Mouse (Mus musculus): ENCODE measurements at regions not wholly inside any gene's neighbourhood (a gene's known extent, or its start where the extent isn't known, plus 50 kb on each side); places are given as distances from the start of the nearest gene placed in this dataset.
A peak's percentile ranks its signal among the peaks of the same experiment; 100 is the strongest.

DNA sequence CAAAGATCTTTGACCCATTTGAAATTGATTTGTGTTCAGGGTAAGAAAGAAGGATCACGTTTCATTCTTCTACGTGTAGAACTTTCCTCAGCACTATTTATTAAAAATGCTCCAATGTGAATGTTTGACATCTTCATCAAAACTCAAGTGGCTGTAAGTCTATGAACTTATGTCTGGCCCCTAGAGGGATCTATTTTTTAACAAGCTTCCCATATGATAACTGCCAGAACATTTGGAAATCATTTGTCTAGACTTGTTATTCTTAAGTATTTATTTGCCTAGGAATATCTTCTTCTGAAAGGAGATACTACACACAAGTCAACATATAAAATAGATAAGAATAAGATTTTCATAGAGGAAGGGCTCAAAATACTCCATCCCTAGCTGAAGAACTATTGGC lies 265.2 kb downstream of the Mreg start:
- no peak for DNase-seq

DNA sequence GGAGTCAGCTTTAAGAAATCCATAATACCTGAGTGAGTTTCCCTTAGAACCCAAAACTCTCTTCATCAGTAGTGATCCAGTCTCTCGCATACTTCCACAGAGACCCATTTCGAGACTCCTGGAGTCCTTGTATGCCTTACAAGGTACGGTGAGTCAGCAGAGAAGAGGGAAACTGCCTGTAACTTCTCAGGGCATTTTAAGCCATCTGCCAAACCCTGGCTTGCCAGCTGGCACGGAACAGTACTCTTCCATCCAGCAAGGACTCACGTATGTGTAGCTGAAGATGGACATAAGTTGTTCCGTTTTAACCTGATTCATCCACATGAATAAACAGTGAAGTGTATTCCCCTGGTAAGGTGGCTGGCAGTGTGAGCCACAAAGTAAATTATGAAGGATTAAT lies 267.0 kb downstream of the Mreg start:
- DNase-seq = peak; percentile 73 to 79

DNA sequence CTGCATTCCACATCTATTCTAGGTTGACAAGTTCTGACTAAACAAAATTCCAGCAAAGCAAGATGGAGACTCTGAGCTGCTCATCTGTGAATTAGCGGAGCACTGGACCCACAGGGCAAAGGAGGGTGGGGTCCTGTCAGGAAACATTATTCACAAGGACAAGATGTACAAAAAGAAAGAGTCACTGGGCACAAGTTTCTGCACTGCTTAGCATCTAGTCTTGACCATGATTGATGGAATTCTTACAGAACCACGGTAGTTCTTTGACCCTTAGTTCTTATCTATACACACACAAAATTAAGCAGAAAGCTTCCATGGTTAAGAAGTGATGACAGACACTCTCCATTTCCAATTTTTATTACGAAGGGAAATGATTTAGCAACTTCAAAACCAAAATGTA lies 267.6 kb downstream of the Mreg start:
- no peak for DNase-seq

DNA sequence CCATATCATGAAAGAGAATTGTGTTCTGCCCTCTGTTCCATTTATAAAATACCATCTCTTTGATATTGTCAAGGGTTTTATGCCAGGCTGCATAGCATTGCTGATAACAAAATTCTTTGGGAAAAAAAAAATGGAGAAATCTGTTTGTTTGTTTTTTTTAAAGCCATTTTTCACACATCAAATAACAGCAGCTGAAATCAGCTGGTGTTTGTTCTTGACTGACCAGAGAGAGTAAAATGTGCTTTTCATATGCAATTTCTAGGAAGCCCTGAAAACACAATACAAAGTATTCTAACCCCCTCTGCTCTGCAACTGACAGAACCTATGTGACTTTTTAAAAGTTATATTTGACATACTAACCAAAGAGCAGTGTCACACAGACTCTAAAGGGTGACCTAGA lies 270.0 kb downstream of the Mreg start:
- DNase-seq = no peak

DNA sequence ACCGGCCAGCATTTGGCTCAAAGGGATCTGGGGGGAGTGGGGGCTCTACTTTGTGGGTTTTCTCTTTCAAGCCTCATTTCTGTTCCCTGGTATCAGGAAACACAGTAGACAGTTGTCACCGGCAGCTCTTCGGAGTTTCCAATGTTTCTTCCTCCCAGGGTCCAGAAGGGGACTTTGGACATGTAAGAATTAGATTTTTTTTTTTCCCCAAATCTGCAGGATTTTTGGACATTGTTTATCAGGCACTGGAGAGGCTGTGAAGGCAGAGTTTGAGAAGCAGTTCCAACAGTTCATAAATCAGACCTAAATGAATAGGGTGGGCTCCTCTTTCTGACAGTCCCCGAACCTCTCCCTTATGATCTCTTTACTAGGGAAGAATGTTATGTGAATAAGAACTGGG lies 270.4 kb downstream of the Mreg start:
- no peak for DNase-seq

DNA sequence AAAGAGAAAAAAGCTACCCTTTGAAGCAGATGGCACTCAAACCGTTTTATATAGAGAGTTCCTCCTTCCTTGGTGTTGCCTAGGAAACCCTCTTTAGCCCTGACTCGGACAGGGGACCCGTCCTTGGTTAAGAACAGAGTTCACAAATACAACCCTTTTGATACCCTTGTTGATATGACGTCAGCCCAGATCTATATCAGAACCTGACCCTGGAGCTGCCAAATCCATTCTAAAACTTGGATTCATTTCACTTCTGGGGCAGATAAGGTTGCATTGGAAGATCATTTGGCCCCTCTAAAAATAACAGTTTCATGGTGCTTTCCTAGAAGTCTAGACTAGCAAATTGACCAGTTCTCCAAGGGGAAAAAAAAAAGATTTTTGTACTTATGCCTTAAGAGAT lies 271.2 kb downstream of the Mreg start:
- DNase-seq = peak; percentile 7 to 14

DNA sequence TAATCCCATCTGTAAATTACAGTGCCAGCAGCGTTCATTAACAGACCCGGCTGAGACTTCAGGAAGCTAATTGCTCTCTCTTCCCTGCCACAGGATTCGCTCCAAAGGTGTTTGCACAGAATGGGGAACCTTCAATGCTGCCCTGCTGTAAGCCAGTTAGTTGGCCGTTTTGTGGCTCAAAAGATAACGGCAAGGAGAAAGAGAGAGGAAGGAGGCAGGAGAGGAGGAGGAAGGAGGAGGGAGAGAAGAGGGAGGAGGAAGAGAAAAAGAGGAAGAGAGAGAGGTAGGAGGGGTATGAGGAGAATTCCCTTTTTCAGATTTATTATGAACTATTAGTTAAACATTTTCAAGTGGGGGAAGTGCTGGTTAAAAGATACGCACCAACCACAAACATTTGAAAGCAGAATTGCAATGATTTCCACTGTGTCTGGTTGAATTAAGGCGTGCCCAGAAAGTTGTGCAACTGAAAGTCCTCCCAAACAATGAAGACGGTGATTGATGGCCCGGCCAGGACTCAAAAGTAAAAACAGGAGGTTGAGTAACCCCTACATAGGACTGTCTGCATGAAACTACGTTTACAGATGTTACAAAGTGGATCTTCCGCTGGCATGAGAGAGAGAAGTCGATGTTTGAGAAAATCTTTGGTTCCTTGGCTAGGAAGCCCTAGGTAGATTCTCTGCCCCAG lies 273.6 kb downstream of the Mreg start:
- peak in 1 of 2 experiments; percentile 21 for DNase-seq

DNA sequence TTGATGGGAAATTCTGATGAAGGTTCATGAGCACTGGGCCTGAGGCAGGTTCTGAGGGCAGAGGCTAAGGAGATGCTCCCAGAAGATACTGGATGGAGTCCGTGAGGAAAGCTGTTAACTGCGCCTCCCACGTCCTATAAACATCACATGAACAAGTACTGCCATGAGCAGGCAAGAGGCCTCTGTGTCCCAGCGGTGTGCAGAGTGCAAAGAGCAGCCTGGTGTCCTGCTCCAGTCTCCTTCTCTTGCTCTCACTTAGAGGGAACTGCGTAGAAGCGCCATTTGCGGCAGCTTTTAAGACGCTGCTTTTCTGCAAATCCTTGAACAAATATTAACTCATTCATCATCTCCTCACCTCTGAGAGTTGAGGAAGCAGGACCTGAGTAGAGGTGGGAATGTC lies 274.2 kb downstream of the Mreg start:
- DNase-seq = no peak

DNA sequence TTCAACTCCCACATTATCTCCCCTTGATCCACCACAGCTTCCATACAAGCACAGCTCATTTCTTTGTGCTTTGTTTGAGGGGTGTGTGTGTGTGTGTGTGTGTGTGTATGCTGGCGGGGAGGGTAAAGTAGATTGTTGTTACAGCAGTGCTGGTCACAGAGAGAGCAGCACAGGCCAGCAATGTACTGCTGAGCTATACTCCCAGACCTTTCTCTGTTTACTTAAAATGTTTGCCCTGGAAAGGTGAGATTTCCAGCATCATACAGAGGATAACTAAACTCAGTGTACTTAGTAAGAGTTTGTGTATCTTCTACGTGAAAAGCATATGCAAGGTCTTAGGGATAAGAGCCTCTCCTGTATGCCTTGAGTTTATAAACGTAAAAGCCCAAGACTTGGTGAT lies 274.9 kb downstream of the Mreg start:
- DNase-seq = no peak

DNA sequence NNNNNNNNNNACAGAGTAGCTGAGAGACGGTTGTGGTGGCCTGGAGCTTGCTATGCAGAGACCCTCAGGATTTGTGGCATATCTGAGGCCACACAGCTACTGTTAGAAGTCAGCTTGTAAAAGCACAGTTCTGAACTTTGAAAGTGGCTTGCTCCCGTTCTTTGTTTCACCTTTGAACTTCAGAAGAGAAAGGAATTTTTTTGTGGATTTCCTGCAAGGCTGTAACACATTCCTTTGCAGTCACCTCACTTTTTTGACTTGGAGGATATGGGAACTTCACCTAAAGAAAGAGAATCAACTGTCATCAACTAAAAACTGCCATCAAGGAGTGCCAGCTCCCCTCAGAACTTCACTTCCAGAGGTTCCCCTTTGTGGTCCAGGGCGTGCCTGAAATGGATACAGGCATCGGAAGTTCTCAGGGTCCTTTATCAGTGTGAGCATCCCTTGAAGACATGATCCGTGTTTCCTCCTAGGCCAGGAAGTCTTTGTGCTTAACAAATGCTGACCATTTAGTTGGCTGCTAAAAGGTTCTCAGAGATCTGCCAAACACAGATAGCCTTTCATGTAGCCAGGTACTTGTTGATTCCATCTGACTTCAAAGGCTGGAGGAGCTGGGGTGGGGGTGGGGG lies 275.5 kb downstream of the Mreg start:
- DNase-seq = no peak

DNA sequence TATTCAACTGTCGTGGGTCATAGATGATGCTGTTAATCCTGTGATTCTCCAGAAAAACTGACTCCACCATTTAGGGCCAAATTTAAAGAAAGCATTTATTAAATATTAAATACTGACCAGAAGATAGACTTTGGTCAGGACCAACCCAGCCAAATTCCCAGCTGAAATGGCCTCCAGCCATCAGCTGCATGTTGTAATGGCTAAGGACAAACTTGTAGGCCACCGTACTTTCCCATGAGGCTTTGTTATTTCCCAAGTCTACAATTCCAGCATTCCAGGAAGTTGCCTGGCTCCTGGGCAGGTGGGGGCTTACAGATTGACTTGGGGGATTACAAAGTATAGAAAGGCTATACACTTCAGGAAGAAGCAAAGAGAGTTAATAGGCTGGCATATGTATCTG lies 272.5 kb upstream of the Fn1 start:
- no peak for DNase-seq

DNA sequence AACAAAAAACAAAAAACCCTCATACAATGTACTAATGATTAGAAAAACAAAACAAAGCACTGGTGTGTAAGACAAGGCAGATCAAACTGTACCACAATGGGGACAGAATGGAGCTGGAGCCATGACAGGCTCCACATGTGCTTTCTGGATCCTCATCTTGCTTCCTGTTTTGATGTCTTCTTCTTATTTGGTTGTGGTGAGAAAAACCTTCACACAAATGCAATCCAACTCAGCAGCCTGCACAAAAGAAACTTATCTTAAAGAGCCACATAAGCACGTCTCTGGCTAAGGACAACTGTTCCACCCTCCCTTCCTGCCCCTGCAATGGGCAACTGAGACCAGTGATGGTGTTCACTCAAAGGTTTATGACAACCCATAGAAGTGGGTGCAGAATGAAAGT lies 271.9 kb upstream of the Fn1 start:
- no peak for DNase-seq

DNA sequence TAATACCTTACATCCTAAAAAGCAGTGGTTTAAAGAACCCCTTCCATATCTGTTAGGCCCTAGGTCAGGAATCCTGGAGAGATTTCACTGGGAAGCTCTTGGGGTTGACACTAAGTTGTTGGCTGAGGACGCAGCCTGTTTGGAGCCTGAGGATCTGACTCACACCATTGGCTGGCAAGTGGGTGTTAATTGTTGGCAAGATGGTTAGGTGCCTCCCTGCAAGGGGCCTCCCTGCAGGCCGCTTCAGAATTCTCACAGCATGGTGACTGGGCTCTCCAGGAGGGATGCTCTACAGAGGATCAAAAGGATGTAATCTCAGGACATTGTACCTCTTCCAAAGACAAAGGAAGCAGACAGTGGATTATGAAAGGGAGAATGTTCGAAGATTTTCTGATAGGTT lies 270.7 kb upstream of the Fn1 start:
- no peak for DNase-seq

DNA sequence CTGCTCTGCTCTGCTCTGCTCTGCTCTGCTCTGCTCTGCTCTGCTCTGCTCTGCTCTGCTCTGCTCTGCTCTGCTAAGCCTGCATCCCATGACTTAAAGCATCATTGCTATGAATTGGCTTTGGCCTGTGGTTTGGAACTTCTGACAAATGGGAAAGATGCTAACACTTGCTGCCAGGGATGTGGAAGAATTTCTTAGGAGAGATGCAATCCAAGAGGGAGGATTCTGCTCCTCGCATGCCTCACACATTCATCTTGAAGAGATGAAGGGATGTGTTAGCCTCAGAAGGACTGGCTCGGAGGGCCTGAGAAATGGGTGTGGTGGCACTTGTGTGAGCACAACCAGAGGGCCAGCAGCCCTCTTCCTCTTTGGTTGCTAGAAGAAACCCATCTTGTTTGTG lies 268.5 kb upstream of the Fn1 start:
- DNase-seq = no peak

DNA sequence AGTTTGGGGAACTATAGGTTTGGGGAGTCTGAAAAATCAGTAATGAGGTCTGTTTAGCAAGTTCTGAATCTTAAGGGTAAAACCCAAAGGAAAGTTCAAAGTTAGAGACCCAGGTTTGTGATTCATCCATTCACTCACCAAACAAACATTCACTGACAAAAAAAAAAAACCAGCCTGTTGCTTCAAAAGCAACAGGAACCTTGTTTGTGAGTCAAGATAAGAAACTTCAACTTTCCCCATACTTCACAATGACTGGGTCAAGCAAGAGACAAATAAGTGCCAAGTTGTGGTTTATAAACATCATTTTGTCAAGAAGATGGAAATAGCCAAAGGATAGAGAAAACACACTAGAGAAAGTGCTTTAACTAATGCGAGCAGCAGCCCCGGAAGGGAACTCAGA lies 266.9 kb upstream of the Fn1 start:
- DNase-seq = no peak

DNA sequence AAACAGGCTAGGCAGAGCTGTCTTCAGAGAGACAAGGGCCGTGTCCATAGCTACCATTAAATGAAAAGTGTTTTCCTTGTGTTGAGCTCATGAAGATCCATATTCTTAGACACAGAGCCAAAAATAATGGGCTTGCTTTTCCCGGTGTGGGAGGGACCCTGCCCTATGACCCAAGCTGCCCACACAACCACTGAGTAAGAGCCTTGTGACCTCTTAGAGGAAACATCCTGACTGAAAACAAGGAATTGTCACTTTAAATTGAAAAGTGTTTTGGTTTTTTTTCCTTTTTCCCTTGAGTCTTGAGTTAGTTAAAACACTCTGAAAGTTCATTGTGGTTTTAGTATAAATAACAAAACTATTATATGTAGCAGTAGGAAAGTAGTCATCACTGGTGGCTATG lies 264.0 kb upstream of the Fn1 start:
- DNase-seq = no peak

DNA sequence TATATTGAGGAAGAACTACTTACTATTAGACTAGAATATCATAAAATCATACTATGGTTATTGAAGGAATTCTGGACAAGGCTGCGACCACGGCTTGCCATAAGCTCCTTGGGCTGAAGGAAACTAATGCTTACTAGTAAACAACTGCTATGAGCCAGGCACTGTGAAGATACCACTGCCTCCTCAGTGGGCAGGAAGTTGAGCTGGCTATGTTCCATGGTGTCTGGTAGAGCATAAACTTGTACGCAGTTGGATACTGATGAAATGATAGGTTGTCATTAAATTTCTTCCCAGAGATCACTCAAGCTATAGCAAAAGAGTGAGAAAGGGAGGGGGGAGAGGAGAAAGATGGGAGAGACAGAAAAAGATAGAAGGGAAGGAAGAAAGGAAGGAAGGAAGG lies 261.4 kb upstream of the Fn1 start:
- no peak for DNase-seq

DNA sequence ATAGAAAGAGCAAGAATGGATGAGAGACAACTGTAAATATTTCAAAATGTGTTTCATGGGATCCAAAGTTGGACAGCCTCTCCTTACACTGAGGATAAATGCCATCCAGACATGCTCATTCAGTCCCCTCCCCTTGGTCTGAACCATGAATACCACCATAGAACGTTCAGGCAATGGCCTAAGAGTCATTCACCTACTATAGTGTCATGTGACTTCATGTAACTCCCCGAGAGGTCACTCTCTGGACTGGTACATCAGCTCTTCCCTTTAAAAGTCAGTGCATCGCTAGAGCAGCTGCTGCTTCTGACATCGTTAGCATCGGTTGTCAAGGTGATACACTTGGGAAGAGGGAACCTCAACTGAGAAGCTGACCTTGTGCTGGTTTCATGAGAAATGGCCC lies 260.2 kb upstream of the Fn1 start:
- DNase-seq = no peak

DNA sequence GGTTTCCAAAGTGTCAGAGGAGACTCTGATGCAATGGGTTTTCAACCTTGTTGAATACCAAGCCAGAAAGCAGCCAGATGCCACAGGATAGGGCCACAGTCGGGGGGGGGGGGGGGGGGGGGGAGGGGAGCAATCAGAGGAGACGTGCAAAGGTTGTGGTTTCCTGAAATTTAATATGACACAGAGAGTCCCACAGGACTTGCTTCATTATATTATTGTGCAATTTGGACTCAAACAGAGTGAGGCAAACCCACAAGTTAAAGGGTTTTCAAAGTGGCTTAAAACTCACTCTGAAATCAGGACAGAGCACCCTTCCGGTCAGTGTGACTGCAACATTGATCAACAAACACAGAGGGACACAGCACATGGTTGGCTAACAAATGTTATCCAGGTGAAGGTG lies 259.4 kb upstream of the Fn1 start:
- no peak for DNase-seq

DNA sequence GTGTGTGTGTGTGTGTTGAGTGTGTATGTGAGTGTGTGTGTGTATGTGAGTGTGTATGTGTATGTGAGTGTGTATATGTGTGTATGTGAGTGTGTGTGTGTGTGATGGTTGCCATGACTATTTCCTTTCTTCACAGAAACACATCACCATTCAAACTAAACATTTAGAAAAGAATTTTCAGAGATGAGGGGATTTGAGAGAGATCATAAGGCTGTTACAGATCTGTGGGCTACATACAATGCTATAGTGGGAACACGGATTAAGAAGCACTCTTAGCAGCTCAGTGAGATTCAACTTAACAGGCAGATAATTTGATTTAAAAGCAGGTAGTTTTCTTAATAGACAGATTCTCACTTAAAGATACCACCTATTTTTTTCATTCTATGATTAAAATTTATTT lies 257.1 kb upstream of the Fn1 start:
- no peak for DNase-seq

DNA sequence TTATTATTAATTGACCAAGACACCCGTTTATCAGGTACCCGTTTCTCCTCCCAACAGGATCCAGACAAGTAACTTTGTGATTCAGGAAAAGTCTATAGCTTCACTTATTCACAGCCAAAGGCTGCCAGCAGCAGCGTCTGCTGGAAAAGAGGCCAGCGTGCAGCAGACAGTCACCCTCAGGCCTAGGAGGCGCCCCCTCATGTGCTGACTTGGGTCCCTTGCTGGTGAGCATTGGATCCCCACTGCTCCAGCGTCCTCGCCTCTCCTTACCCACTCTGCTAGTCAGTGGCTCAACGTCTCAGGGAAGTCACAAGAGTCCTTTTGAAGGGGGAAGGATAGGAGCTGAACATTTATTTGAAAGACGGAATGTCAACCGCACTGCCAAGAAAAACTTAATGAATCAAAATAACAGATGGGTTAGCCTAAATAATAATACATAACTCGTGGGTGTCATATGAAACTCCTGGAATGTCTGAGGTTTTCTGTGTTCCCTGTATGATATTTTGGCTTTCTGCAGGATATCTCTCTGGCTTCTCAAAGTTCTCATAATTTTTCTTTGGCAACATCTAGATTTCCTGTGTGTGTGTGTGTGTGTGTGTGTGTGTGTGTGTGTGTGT lies 256.6 kb upstream of the Fn1 start:
- no peak for DNase-seq

DNA sequence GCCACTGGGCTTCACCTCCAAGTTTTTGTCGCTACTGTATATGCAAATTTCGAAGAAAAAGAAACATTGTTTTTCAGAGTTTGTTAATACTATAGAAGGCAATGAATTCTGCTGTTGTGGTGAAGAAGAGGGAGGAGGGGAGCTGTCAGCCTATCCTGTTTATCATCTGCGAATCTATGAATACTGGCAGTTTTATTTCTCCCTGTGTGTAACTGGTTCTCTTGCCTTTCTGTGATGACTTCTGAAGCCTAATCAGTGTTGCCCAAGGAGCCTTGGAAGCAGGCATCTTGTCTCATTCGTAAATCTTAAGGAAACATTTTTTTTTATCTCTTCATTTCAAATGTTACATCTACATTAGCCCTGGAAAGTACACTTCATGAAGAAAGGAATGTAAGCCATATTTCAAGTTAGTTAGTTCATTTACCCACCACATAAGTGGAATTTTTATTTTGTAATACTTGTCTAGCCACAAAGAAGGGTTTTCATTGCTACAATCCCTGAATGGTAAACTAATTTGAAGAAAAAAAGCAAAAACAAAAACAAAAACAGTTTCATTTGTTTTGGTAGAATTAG lies 251.5 kb upstream of the Fn1 start:
- no peak for DNase-seq
